Mouse (Mus musculus): Measurements from ENCODE around the gene Carf.
A peak's percentile ranks its signal among the peaks of the same experiment; 100 is the strongest.
"Not testable (repeated sequence)": the region's sequence is repeated elsewhere in the genome, so short reads cannot be mapped to it uniquely, and the experiment has no call there.

The Carf gene

GRCm38 (mm10) chr1:60098024-60098781 lies at the start of gene Carf, which contains the start of gene Wdr12:
Gene Carf, plus strand, starts transcription at chr1:60098247.
Gene Wdr12, minus strand, starts transcription at chr1:60098645.
- peak; percentile 98 for DNase-seq

DNA sequence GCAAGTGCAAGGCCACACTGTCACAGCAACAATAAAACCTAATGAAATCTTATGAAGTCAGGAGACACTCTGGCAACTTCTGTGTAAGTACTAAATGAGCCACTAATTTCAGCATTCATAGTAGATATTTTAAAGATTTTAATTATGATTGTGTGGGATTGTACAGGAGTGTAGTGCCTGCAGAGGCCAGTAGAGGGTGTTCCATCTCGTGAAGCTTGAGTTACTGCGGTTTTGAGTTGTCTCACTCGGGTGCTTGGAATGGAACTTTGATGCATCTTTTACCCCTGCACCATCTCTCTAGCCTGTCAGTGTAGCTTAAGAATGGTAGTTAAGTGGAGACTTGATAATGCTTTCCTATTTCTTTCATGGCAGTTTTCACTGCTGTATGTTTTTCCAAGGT lies 43.4 kb upstream of the Carf start:
- DNase-seq, result no peak

GRCm38 (mm10) chr1:60056310-60056709 lies 41.7 kb upstream of the Carf start:
- DNase-seq, result no peak

DNA sequence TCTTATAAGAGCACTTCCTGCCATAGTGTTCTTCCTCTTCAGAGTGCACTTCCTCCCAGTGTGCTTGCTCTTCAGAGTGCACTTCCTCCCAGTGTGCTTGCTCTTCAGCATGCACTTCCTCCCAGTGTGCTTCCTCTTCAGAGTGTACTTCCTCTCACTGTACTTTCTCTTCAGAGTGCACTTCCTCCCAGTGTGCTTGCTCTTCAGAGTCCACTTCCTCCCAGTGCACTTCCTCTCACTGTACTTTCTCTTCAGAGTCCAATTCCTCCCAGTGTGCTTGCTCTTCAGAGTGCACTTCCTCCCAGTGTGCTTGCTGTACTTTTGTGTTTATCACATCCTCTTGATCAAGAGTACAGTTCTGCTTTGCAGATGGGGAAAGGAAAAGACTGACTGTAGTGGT lies 27.3 kb upstream of the Carf start:
- DNase-seq, result not testable (repeated sequence)

DNA sequence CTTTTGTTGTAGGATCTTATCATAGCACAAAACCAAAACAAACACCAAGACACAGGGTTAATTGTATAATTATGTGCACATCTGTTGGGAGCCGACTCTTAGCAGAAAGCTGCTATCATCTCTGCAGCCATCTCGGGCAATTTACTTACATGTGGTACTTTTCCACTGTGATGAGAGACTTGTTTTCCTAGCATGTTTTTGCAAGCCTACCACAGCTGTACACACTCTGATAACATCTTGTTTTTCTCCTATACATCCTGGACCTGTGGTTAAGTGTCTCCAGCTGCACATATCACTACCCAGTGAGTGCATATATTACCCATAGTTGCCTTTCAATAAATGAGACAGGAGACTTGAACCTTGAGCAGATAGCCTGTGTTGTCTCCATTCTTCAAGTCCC lies 23.1 kb upstream of the Carf start:
- no peak for DNase-seq

DNA sequence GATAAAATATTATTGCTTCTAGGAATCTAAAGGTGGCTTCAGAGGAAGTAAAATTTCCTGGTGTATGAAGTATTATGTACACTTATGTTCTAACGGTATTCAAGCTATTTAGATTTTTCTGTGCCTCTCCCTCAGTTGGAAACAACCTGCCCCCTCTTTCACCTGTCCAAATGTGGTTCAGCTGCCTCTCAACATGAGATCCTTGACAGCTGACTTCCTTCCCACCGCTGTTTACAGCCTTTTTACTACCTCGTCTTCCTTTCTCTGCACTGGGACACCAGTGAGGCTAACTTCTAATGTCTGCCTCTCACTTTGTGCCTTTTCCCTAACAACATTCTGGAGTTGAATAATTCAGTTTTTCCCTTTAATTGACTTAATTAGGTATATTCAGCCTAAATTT lies 22.5 kb upstream of the Carf start:
- DNase-seq, result no peak

DNA sequence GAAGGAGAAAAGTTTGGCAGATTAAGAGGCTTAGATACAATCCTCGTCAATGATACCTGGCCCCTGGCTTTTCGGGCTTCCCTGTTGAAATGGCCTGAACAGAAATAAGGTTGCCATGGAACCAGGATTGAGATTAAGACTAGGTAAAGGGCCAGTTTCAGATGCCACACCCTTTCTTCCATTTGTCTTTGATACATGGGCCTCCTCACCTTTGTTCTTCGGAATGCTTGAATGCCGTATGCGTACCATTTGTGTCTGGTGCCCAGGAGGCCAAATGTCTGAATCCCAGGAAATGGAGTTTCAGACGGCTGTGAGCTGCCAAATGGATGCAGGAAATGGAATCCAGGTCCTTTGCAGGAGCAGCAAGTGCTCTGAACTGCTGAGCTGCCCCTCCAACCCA lies 21.6 kb upstream of the Carf start:
- no peak for DNase-seq

GRCm38 (mm10) chr1:60096572-60097276 lies 1.3 kb upstream of the Carf start:
- no peak for DNase-seq

DNA sequence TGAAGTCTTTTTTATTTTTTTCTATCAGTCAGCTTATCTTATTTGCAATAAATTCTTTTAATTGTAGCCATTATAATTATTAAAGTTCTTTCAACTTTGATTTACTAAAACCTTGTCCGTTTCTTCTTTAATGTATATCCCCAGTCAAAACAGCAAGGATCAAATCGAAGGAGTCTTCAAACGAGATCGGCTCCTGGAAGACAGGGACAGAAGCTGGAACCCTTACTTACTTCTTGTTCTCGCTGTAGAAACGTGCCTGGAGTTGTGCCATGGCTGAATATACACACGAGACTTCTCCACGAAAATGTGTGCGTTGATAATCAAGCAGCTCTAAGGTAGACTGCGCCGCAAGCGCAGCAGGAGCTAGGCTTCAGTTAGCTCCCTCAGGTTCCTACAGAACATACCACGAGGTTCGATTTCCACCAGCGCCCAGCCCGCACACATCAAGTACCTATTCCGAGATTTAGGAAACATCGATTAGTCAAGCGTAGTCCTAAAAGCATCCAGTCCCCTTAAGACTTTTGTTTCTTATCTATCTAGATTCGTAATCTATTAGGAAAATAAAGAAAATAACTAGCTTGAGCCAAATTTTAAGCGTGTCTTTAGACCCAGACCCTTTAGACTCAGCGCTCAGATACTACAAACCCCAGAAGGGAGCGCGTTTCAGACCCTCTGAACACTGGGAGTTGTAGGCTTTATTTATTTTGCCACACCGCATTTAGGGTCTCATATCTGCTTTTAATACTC lies 597 bp upstream of the Carf start:
- peak; percentile 78 for DNase-seq

DNA sequence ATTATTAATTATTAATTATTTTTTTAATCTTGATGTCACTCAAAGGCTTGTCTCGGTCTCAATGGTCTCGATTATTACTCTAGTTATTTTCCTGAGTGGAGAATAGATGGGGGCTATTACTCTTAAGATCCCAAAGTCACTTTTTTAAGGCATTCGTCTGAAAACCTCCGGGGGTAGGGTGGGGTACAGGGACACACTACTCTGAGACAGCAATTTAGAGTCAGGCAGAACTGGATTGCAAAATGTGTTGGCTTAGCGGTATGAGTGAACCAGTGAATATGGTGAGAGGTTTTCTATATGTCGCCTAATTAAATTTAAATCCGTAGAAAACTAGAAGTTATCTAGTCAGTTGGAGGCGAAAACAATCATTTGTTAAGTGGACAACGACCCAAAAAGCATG lies 792 bp downstream of the Carf start:
- DNase-seq, result no peak

GRCm38 (mm10) chr1:60104582-60104981 lies 6.5 kb downstream of the Carf start:
- DNase-seq, result no peak

DNA sequence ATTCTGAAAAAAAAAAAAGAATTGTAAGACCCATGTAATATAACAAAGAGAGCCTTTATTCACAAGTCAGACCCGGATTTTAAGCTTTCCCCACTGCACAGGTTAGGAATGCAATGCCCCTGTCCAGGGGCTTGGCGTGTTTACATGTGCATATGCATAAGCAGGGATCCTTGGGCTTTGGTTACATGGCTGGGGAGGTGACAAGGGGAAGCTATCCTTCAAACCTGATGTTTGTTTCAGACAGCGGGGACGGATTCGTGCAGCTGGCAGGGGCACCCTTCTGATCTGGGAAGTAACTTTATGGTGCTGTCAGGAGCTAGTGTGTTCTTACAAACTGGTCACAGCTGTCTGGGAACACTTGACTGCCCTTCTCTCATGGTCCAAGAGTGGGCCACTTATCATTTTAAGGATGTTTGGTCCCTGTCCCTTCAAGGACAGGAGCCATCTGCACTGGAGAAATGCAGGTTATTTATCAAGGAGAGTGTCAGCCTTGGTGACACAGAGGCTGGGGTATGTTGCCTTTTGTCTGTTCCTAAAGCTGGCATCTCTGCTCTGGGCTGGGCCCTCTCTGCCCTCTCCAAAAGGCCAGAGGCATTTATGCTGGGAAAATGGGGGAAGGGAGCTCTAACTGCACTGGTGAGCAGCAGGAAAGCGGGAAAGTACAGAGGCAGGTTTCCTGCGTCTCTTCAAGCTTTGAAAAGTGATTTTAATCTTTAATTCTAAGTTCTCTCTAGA lies 19.8 kb downstream of the Carf start:
- no peak for DNase-seq

DNA sequence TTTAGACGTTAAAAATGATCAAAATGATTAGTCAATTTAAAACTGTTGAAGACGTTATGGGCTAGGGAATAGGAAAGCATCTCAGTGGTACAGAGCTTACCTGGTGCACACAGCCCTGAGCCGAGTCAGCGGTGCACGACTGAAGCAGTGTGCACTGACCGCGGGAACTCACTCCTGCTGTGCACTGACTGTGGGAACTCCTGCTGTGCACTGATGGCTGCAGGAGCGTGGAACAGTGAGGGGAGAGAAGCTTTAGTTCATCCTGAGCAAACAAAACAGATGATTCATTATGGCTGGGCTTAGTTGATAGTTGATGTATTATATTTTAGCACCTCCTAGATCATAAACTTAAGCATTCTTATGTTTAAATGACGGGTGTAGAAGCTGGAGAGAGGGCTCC lies 39.3 kb downstream of the Carf start:
- no peak for DNase-seq

DNA sequence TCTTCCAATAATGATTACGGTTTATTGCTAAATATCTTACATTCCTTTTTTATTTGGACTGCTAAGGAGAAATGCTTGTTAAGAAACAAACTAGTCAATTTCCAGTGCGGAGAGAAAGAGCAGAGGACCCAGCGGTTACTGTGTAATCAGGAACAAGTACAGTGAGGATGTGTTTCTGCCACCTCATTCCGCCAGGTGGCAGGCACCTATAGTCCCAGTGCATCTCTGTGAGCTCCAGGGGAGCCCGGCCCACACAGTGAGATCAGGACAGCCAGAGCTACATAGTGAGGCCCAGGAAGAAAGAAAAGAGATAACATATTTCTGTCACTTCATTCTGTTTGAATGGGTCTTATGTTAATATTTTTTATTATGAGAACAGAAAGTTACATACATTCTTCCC lies 54.7 kb downstream of the Carf start:
- no peak for DNase-seq

- DNase-seq, result no peak
Measured at GRCm38 (mm10) chr1:60156651-60157050, 58.6 kb downstream of the Carf start.

DNA sequence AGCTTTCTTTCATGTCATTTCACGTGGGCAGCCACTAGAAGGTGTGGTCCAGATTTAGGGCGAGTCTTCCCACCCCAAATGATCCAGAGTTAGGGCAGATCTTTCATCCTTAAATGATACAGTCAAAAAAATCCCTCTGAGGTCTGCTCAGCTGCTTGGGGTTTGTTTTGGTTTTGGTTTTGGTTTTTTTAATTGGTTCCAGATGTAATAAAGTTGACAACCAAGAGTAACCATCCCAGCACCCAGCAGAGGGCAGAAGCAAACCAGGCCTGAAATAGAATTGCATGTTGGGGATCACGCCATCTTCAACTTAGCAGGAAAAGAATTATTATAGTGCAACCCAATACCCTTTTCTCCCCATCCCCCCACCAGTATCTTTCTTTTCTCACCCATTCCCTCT lies 60.4 kb downstream of the Carf start:
- DNase-seq, result peak; percentile 72

- no peak for DNase-seq
Measured at GRCm38 (mm10) chr1:60163676-60164075, 65.6 kb downstream of the Carf start.

DNA sequence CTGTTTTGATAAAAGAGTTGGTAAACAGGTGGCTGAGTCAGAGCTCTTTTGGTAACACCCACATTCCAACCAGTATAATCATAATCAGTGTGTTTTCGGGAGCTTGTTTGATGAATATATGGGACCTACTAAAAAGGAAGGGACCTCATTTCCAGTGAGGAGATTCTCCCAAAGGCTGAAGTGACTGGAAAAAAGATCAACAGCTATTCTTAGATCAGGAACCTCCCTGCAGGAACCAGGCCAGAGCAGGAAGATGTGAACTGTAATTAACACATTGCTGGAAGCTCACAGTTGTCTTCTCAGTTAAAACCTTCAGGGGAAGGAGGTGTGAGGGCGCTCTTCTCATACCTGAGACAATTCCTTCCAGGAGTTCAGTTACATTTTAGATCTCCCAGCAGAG lies 71.6 kb downstream of the Carf start:
- no peak for DNase-seq

DNA sequence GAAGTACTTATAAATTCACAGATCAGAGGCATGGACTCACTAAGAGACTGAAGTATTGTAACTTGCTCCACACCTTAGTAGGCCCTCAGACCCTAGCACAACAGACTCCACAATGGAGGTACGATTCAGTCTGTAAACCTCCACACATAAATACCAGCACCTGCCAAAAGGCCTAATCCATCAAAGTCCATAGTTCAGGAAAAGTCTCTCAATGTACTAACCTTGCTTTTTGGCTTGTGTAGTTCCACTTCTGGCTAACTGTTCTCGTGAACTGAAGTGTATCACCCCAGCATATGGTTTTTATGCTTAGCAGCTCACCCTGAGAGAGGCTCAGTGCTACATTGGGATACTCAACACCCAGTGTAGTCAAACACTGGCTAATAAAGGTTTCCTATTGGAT lies 72.2 kb downstream of the Carf start:
- no peak for DNase-seq

DNA sequence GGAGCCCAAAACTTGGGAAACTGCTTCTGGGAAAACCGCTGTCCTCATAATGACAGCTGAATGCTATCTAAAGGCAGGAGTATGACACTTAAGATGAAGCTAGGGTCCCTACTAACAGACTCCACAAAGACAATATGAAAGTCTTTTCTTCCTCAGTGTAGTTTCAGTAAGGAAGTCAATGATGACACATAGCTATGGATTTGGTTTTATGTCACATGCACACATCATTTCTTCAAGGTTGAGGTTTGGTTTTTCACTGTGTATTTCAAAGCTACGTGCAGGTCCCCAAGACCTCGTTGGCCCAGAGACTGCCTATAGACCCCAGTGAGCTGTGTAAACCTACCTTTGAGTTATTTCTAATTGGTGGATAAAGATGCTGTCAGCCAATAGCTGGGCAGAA lies 75.1 kb downstream of the Carf start:
- DNase-seq, result no peak

- DNase-seq, result not testable (repeated sequence)
Measured at GRCm38 (mm10) chr1:60177814-60178213, 79.8 kb downstream of the Carf start.

DNA sequence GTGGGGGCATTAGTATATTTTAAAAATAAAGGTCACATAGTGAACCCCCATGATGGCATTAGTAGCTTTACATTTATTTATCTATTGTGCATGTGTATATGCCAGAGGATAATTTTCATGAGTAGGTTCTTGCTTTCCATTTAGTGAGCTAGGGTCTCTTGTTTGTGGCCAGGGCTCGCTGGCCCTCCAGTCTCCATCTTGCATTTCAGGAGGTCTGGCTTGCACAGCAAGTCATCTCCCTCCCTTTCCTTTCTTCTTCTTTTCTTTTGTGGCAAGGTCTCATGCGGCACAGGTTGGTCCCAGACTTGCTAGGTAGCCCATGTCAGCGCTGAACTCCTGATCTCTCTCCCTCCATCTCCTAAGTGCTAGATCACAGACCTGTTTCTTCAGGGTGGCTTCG lies 81.3 kb downstream of the Carf start:
- DNase-seq, result no peak
